Mouse (Mus musculus) liver, embryonic 14.5 days (tissue): ENCODE measurements at regions not wholly inside any gene's neighbourhood (a gene's known extent, or its start where the extent isn't known, plus 50 kb on each side); places are given as distances from the start of the nearest gene placed in this dataset.

Source experiments
- ATAC-seq: fragments of 200-750 bp; cut with Nextera tagmentation; 2 replicates; pipeline ENCODE4 v1.8.0; 2017; ENCODE audit warnings: moderate number of reproducible peaks, mild to moderate bottlenecking, moderate library complexity; ENCODE audit not compliant: insufficient read depth
- DNase-seq, 3 experiments: peaks; one replicate each; pipeline ENCODE4 v3.0.0-alpha.2; 2012 to 2013; ENCODE audit warnings: low read depth in 3 of 3, low spot score in 3 of 3
- H3K27ac ChIP-seq: fragments of 300-500 bp; sonication (generic); 2 replicates; pipeline ENCODE4 v1.5.1; 2014; ENCODE audit warnings: moderate library complexity, mild to moderate bottlenecking, control low read depth, inconsistent platforms
- H3K27me3 ChIP-seq: fragments of 300-500 bp; sonication (generic); 2 replicates; pipeline ENCODE4 v1.6.1; 2014; ENCODE audit warnings: mild to moderate bottlenecking, low read length, moderate library complexity; ENCODE audit not compliant: control insufficient read depth, insufficient read depth
- H3K36me3 ChIP-seq: fragments of 300-500 bp; sonication (generic); replicated peaks from 2 replicates; pipeline ENCODE4 v1.6.1; 2014; ENCODE audit warnings: low read depth; ENCODE audit not compliant: control insufficient read depth, insufficient read depth
- H3K4me1 ChIP-seq, 2 experiments: fragments of 200-500 bp in 1 of 2; fragments of 300-500 bp in 1 of 2; sonication (generic) in 1 of 2; replicated peaks; 2 replicates each; pipeline ENCODE4 v1.6.1; 2012 to 2014; ENCODE audit warnings: antibody characterized with exemption in 1 of 2, inconsistent platforms in 1 of 2, low read length in 1 of 2; ENCODE audit not compliant: control insufficient read depth in 2 of 2, insufficient read depth in 2 of 2
- H3K4me2 ChIP-seq: fragments of 300-500 bp; sonication (generic); 2 replicates; pipeline ENCODE4 v1.6.1; 2014; ENCODE audit warnings: low read depth, mild to moderate bottlenecking, control low read depth, moderate library complexity
- H3K4me3 ChIP-seq, 2 experiments: fragments of 200-500 bp in 1 of 2; fragments of 300-500 bp in 1 of 2; sonication (generic) in 1 of 2; 2 replicates each; pipeline ENCODE4 v1.5.1; 2012 to 2014; ENCODE audit warnings: low read depth in 2 of 2, low read length in 2 of 2, mild to moderate bottlenecking in 2 of 2, control low read depth in 1 of 2, inconsistent platforms in 1 of 2, moderate library complexity in 1 of 2; ENCODE audit not compliant: insufficient read depth in 1 of 2
- H3K9ac ChIP-seq: fragments of 300-500 bp; sonication (generic); replicated peaks from 2 replicates; pipeline ENCODE4 v1.6.1; 2014; ENCODE audit warnings: mild to moderate bottlenecking, control low read depth, moderate library complexity
- H3K9me3 ChIP-seq: fragments of 300-500 bp; sonication (generic); 2 replicates; pipeline ENCODE4 v1.6.1; 2016; ENCODE audit warnings: low read length, mixed read lengths; ENCODE audit not compliant: control insufficient read depth
- CTCF ChIP-seq: IDR thresholded peaks from 2 replicates; pipeline ENCODE4 v1.5.1; 2016; ENCODE audit warnings: antibody characterized with exemption, low read depth, control low read depth
- EP300 ChIP-seq: IDR thresholded peaks from 2 replicates; pipeline ENCODE4 v1.6.1; 2016; ENCODE audit warnings: antibody characterized with exemption, low read depth
- WGBS: fragments of 180-500 bp; shearing (Covaris S2); extraction: QIAGEN DNeasy Blood & Tissue Kit; methylation state at CpG from one replicate; pipeline ENCODE4 v1.1.7; 2014; ENCODE audit not compliant: insufficient replicate concordance; 5-methylcytosine and 5-hydroxymethylcytosine counted together

- ATAC-seq (no peak), DNase-seq (no peak)
- H3K4me2 ChIP-seq = no peak overlapping the region
- 46% methylated on average over 2 of the region's 2 CpGs for WGBS
- H3K4me3 ChIP-seq = no peak overlapping the region
- H3K36me3 ChIP-seq = no peaks in the 10 kb centered on the region
- TF ChIP-seq CTCF (no peak), EP300 (no peak)
- no peaks in the 10 kb centered on the region for H3K4me1 ChIP-seq
- no peaks in the 10 kb centered on the region for H3K27me3 ChIP-seq
- no peak overlapping the region for H3K27ac ChIP-seq
- no peak overlapping the region for H3K9ac ChIP-seq
- no peaks in the 10 kb centered on the region for H3K9me3 ChIP-seq
These were observed 640.8 kb upstream of the Ddx18 start for GRCm38 (mm10) chr1:122208619-122209018.

GRCm38 (mm10) chr1:122169547-122169946 lies 601.8 kb upstream of the Ddx18 start:
- TF ChIP-seq CTCF = no peak
- no peak for TF ChIP-seq EP300
- no peak overlapping the region for H3K9ac ChIP-seq
- H3K27ac ChIP-seq = no peak overlapping the region
- 69% methylated on average over 2 of the region's 2 CpGs for WGBS
- H3K9me3 ChIP-seq = no peaks in the 10 kb centered on the region
- H3K27me3 ChIP-seq = no peaks in the 10 kb centered on the region
- H3K36me3 ChIP-seq = no peaks in the 10 kb centered on the region
- ATAC-seq (no peak), DNase-seq (no peak)
- H3K4me3 ChIP-seq = no peak overlapping the region
- H3K4me2 ChIP-seq = no peak overlapping the region
- H3K4me1 ChIP-seq = no peaks in the 10 kb centered on the region

- H3K9me3 ChIP-seq = no peaks in the 10 kb centered on the region
- no peak for ATAC-seq
- H3K27ac ChIP-seq = no peak overlapping the region
- WGBS = 56% methylated on average over 1 of the region's 1 CpGs
- no peak overlapping the region for H3K4me3 ChIP-seq
- no peaks in the 10 kb centered on the region for H3K4me1 ChIP-seq
- no peaks in the 10 kb centered on the region for H3K36me3 ChIP-seq
- no peak for DNase-seq
- H3K27me3 ChIP-seq = no peaks in the 10 kb centered on the region
- no peak overlapping the region for H3K4me2 ChIP-seq
- TF ChIP-seq EP300 (no peak), CTCF (no peak)
- H3K9ac ChIP-seq = no peak overlapping the region
These were observed 594.0 kb upstream of the Ddx18 start for GRCm38 (mm10) chr1:122161798-122162197.

GRCm38 (mm10) chr1:122141362-122141761 lies 573.6 kb upstream of the Ddx18 start:
- H3K4me1 ChIP-seq = no peaks in the 10 kb centered on the region
- ATAC-seq (no peak), DNase-seq (no peak)
- no peaks in the 10 kb centered on the region for H3K36me3 ChIP-seq
- H3K27ac ChIP-seq = no peak overlapping the region
- H3K27me3 ChIP-seq = no peaks in the 10 kb centered on the region
- no peak overlapping the region for H3K4me2 ChIP-seq
- H3K9me3 ChIP-seq = no peaks in the 10 kb centered on the region
- no peak overlapping the region for H3K4me3 ChIP-seq
- H3K9ac ChIP-seq = no peak overlapping the region
- TF ChIP-seq EP300 (no peak), CTCF (no peak)

- no peak for ATAC-seq
These were observed 556.2 kb upstream of the Ddx18 start for GRCm38 (mm10) chr1:122123954-122124353.

GRCm38 (mm10) chr1:122095726-122096125 lies 527.9 kb upstream of the Ddx18 start:
- no peak for ATAC-seq
- WGBS = 61% methylated on average over 2 of the region's 2 CpGs

More at GRCm38 (mm10) chr1:122123954-122124353, 556.2 kb upstream of the Ddx18 start:
- Histone ChIP-seq H3K27ac (no peak overlapping the region), H3K27me3 (no peaks in the 10 kb centered on the region), H3K4me3 (no peak overlapping the region), H3K9me3 (no peaks in the 10 kb centered on the region), H3K9ac (no peak overlapping the region), H3K4me1 (no peaks in the 10 kb centered on the region), H3K36me3 (no peaks in the 10 kb centered on the region), H3K4me2 (no peak overlapping the region)
- no peak for DNase-seq
- TF ChIP-seq CTCF (no peak), EP300 (no peak)
- 62% methylated on average over 4 of the region's 4 CpGs for WGBS

More at GRCm38 (mm10) chr1:122095726-122096125, 527.9 kb upstream of the Ddx18 start:
- no peak for DNase-seq
- H3K9ac ChIP-seq = no peak overlapping the region
- H3K4me2 ChIP-seq = no peak overlapping the region
- H3K4me3 ChIP-seq = no peak overlapping the region
- H3K9me3 ChIP-seq = no peaks in the 10 kb centered on the region
- H3K27ac ChIP-seq = no peak overlapping the region
- no peaks in the 10 kb centered on the region for H3K27me3 ChIP-seq
- TF ChIP-seq EP300 (no peak), CTCF (no peak)
- H3K36me3 ChIP-seq = no peaks in the 10 kb centered on the region
- no peaks in the 10 kb centered on the region for H3K4me1 ChIP-seq
